Mouse (Mus musculus): Measurements from ENCODE around the gene 1700021F05Rik. TPM values are rescaled to one million over a fixed set of nuclear protein-coding genes. Genes with fewer than 3 reads are reported as not detected.

Gene 1700021F05Rik
- polyA plus RNA-seq (2015; fragmentation: Nextera tagmentation; extraction: Ambion mirVana) = 48.4 and 54.3 TPM in 2 replicates

DNA sequence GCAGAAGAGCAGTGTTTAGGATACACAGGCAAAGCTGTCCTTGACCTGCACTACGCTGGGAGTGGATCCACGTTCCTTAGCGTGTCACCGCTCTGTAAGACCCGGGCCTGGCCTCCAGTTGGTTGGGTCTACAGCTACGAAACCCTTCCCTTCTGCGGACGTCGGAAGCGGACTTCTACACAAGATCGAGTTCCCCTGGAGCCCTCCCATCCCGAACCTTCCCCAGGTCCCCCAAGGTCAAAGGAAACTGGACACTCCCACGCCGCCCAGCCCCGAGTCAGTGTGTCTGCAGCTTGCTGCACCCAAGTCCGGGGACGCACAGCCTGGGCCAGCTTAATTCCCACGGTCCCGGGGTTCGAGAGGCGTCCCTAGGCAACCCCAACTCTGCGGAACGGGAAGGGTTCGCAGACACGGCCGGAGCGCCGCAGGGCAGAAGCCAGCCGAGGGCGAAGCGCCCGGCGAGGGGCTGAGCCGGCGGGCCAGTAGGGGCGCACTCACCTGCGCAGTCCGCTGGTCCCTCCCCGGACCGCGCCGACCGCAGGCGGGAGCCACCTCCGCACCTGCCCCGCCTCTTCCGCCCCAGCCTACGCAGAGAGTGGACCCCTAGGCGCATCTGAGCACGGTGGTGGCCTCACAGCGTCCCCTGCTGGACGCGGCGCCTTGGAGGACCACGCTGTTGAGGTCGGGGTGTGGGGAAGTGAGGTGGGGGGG lies at the start of gene 1700021F05Rik:
Gene 1700021F05Rik, minus strand, starts transcription at position 553 of the 711 bp plus-strand sequence.
- DNase-seq (ENCODE audit: low spot score) = peak; percentile 95

DNA sequence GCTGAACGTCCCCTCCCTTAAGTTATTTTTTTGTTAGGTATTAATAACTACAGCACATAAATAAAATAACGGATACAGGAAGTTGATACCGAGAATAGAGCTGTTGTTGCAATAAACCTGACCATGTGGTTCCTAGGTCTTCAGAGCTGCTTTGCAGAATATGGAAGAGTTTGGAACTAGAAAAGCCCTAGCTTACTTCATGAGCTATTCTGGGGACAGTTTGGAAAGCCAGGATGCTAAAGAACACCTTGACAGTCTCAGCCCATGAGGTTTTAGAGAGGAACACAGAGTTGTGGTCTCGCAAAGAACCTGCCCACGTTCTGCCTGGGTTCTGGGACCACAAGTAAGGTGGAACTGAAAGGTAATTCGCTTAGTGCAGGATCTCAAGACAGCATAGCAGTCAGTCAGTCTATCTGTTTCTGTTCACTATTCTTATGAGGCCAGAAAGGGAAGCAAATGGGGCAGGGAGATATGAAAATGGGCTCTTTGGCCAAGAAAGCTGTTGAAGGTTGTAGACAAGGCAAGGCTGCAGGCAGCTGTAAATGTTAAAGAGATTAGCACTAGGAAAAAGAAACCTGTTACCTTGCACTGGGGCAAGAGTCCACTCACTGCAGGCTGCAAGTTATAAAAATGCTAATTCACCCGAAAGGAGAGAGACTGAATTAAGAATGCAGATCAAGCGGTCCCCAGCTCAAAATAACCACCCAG lies 47.8 kb upstream of the 1700021F05Rik start:
- no peak for DNase-seq (ENCODE audit: low spot score)

DNA sequence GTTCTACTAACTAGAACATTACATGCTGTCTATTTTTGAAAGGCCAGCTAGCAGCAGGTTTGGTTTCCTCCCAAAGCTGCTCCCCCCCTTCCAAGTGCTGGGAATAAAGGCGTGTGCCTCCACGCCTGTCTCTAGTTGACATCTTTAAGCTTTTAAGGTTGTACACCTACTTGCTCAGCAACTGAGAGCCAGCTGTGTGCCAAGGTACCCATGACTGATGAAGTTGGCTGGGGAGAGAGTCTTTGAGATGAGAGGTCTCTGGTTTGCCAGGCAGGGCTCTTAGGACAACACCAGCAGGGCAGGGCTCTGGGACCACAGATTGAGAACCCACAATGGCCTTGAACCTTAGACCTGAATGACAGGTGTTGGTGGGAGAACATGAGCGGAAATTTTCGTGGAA lies 43.7 kb upstream of the 1700021F05Rik start:
- no peak for DNase-seq (ENCODE audit: low spot score)

DNA sequence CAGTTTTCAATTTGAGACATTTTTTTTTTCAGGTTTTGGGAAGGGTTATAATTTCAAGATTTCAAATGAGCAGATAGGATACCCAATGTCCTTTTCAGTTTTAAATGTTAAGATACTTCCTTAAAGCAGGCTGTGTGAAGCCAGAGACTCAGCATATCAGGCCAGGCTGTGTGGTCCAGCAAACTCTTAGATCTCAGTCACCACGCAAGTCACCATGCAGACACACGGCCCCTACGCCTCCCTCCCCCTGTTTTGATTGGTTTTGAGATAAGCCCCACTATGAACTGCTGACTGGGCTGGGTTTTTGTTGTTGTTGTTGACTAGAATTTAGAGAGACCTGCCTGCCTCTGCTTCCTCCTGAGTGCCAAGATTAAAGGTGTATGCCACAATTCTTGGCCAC lies 40.5 kb upstream of the 1700021F05Rik start:
- DNase-seq (ENCODE audit: low spot score) = peak; percentile 7

DNA sequence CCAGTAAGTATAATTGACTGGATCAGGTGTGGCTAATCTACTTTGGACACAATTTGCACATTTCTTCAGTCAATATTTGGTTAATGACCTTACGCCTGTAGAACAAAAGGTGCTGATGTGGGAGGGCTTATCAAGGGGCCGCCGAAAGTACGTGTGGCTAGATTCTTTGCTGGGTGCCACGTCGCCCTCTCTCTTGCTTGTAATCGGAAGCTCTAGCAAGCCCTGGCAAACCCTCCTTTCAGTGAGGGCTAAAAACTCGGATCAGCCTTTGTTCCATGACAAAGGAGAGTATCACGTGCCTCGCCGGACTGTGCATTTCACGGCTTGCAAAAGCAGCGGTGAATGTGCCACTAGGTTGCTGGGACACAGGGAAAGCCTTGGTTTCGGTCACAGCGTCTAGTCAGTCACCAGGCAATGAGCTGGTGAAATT lies 39.9 kb upstream of the 1700021F05Rik start:
- peak; percentile 56 for DNase-seq (ENCODE audit: low spot score)

DNA sequence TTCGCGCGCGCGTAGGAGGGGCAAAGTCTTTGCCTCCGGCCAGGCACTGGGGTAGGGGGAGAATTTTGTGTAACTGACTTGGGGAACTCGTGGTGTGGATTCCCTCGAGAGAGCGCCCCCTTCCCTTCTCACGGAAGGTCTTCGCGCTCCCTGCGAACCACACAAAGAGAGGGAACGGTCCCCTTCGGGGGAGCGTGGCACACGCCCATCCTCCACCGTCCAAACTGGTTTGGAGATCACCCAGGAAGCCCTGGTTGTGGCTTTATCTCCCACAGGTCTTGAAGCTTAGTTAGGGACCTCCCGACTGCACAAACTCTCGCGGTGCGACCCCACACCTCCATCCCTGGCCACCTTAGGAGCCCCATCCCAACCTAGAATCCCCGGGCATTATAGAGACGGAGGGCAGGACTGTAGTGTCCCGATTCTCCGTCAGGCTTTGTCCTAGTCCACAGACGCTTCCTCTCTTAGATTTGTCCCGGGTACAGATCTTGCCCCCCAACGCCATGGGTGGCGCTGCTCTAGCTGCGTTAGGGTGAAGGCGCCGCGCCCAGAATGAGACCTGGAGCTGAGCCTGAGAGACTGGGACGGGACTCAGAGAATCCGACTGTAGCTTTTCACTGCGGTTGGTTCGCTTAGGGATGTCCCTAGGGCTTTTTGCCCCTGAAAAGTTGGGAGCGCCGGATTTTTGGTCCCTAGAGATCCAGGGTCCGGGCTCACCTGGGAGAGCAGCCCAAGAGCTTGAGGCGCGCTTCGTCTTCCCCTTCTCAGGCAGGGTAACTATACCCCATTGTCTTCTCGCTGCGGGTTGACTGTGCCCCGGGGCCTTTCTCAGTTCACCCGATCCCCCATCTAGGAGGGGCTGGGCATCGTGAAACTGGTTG lies 38.8 kb upstream of the 1700021F05Rik start:
- DNase-seq (ENCODE audit: low spot score) = peak; percentile 78

DNA sequence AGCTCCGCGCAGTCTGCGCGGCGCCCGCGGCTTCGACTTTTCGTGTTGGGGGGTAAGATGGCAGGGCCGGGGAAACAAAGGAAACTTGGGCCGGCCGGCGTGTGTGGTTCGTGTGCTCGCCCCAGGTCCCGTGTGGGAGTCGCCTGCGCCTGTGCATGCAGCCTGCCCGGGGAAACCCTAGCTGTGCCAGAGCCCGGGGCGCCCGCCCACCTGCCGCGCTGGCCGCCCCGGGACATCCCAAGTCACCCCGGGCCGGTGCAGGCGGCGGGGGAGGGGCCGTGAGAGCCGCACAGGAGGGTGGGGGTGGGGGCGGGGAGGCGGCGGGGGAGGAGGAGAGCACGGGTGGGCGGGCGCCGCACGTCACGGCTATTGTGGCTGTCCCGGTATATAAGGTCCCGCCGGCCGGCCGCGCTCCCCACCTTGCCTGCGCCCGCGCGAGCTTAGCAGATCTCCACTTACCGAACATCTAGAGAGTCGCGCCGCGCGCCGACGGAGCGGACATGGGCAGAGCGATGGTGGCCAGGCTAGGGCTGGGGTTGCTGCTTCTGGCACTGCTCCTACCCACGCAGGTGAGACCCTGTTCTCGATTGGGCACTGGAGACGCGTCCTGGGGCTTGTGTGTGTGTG lies 38.1 kb upstream of the 1700021F05Rik start:
- peak; percentile 83 for DNase-seq (ENCODE audit: low spot score)

DNA sequence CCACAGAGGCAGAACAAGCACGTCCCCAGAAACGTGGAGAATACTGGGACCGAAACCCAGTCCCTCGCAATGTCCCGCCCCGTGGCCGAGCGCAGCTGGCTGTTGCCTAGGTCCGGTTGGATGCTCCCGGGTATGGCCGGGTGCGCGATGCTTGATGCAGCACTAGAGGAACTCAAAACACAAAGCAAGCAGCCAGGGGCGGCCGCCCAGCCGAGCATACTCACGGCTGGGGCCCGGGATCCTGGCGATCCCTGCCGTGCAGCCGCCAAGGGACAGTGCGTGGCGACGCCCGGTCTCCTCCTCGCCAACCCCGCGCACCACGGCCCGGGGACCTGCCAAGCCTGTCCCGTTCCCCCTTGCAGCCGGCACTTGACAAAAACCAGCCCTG lies 37.6 kb upstream of the 1700021F05Rik start:
- no peak for DNase-seq (ENCODE audit: low spot score)

DNA sequence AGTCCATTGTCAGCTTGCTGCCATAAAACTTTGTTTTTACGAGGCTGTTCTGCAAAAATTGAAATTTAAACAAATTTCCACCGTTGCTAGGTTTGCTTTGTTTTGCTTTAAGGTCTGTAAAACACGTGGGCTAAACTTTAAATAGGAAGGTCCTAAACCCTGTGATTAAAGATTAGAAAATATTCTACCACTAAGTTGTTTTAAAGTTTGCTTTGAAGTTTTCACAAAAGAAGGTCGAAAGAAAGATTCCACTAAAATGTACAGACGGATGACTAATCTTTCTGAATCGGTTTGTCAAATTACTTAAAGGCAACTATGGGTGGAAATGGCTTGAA lies 37.2 kb upstream of the 1700021F05Rik start, which contains the start of gene Cd24a:
Gene Cd24a, plus strand, starts transcription at position 288 of the 335 bp plus-strand sequence.
- DNase-seq (ENCODE audit: low spot score) = no peak

DNA sequence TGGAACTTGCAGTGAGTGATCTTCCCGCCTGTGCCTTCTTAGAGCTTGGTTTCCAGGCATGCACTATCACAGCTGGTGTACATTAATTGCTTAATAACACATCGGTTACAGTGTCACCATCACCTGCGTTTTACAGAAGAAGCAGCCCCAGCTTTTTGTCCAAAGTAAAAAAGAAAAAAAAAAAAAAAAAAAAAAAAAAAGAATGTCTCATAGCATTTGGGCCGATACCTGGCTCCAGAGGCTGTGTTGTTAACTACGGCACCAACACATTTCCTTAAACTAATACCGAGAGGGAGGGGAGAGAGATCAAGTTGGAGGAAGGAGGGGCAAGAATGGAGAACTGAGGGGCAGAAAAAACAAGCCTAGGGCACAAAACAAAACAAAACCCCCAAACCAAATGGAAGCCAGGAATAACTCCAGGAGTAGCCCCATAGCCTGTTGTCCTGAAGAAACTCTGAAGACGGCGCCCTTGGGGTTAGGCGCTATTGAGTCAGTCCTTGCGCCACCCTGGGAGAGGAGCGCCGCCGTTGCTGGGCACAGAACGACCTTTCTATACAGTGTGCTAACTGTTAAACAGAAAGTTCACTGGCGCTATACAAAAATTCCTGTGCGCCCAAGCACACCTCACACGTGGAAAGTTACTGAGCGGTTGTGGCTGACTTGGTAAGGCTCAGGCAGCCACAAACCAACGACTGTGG lies 36.7 kb upstream of the 1700021F05Rik start:
- peak; percentile 55 for DNase-seq (ENCODE audit: low spot score)

DNA sequence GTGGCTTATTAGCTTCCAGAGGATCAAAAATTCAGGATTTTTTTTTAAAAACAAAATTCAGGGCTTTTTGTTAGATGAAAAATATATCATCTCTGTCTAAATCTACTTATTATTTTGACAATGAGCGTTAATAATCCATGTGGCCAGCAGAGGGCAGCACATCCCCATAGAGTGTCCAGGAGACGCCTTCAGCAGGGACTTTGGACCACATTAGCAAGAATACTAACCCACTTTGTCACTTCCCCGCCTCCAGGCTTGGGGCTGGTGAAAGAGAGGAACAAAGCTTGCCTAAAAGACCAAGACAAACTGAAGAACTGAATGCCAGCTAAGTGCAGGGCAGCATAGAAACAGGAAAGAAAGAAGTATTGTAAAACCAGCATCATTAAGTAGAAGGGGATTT lies 34.2 kb upstream of the 1700021F05Rik start:
- DNase-seq (ENCODE audit: low spot score) = peak; percentile 78

DNA sequence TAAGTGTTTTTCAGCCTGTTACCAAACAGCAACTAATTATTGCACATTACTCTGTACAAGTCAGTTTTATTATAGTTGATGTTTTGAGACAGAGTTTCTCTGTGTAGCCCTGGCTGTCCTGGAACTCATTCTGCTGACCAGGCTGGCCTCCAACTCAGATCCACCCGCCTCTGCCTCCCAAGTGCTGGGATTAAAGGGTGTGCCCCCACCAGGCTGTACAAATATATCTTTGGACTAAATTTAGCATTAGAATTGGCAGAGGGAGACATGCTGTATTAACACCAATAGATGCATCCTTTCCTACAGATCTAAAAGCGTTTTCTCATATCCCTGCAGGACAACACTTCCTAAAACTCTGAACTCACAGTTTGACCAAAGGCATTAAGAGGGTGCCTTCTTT lies 33.6 kb upstream of the 1700021F05Rik start:
- no peak for DNase-seq (ENCODE audit: low spot score)

DNA sequence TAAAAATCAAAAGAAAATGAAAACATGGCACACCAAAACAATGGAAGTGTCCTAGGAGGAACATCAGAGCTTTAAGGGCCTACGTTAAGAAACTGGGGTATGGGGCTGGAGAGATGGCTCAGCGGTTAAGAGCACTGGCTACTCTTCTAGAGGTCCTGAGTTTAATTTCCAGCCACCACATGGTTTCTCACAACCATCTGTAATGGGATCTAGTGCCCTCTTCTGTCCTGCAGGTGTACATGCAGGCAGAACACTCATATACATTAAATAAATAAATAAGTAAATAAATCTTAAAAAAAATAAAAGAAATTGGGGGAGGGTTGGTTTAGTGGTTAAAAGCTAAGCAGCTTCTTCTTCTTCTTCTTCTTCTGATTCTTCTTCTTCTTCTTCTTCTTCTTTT lies 20.5 kb upstream of the 1700021F05Rik start:
- DNase-seq (ENCODE audit: low spot score) = no peak

DNA sequence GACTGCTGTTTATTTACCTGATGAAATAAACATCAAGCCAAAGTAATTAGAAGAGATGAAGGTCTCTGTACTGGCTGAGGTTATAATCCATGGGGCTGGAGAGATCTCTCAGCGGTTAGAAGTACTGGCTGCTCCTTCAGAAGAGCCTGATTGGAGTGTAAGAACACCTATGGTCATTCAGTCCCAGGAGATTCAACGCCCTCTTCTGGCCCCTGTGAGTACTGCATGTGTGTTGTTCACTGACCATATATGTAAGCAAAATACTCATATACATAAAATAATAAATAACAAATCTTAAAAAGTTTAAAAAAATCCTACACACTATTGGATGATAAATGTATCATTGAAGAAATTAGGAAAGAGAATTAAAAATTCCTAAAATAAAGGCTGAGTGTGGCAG lies 20.0 kb upstream of the 1700021F05Rik start:
- no peak for DNase-seq (ENCODE audit: low spot score)

DNA sequence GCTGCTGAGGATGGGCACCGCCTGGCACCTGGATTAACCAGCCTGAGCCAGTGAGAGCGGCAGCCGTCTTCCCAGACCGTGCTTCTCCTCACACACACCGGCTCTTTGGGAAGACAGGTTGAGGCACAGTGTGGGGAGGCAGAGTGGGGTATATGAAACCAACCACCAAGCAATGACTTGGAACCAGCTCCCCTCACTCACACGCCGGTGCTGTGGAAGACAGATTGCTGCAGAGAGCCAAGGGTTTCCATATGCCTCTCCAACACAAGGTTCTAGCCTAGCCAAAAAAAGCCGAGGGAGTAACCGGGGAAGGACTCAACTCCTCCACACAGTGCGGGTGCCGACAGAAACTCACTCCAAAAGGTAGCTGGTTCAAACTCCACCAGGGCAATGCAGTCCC lies 18.5 kb upstream of the 1700021F05Rik start:
- no peak for DNase-seq (ENCODE audit: low spot score)

DNA sequence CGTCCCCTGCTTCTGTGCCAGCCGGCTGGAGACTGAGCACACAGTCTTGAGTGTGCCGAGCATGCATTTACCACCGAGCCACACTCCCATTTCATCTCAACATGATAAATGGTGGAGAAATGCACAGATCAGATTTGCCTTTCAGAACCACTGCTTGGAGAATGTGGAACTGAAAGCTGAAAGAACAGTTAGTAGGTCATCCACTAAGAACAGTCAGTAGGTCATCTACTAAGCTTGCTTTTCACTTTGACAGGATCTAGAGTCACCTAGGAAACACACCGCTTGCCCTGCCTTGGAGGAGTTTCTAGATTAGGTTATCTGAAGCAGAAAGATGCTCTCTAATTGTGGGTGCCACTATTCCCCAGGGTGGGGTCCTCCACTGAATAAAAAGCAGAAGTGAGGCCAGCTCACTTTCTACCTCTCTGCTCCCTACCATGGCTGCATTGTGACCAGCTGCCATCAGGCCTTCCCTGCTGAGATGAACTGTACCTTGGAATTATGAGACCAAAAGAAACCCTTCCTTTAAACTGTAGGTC lies 16.9 kb upstream of the 1700021F05Rik start:
- DNase-seq (ENCODE audit: low spot score) = no peak

DNA sequence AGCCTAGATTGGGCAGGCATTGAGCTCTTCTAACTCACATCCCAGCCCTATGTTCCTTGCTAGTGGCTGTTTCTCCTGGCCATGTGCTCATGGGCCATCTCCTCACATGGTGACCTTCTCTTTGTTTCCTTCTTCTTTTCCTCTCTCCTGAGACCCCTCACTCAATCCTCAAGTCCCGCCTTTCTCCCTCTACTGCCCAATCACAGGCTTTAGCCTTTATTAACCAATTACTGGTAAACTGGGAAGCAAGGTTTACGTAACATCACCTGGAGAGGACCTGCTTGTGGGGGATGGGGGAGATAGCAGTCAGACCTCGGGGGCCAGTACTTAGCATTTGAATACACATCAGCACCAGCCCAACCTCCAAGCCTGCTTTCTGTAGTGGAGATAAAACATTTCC lies 10.6 kb upstream of the 1700021F05Rik start:
- DNase-seq (ENCODE audit: low spot score) = no peak

DNA sequence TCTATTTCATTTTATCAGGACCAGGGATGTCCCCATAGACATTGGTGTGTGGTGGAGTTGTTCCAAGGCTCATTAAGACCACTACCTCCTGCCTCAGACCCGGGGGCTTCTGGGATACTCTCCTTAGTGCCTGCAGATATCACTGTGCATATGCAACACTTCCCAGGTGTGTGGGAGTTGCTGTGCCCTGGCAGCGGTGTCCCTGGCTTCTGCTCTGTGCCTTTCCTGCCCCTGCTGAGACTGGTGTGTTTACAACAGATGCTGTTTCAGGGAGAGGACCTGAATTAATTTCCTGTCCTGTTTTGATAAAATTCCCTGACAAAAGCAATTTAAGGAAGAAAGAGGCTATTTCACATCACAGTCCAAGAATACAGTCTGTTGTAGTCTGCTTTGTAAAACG lies 10.1 kb upstream of the 1700021F05Rik start:
- DNase-seq (ENCODE audit: low spot score) = no peak

DNA sequence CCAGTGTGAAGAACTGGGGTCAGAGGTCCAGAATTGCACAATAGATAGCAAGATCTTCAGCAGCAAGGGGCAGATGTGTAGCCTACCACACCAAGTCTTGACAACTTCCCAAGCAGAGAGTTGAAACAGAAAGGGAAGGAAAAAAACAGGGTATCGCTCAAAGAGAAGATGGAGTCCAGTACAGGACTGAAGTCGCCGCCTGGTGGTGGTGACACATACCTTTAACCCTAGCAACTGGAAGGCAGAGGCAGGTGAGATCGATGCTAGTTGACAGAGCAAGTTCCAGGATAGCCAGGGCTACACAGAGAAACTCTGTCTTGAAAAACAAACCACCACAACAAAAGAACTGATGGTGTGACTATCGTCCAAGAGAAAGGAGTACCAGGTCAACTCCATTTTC lies 8.6 kb upstream of the 1700021F05Rik start:
- peak; percentile 19 for DNase-seq (ENCODE audit: low spot score)

DNA sequence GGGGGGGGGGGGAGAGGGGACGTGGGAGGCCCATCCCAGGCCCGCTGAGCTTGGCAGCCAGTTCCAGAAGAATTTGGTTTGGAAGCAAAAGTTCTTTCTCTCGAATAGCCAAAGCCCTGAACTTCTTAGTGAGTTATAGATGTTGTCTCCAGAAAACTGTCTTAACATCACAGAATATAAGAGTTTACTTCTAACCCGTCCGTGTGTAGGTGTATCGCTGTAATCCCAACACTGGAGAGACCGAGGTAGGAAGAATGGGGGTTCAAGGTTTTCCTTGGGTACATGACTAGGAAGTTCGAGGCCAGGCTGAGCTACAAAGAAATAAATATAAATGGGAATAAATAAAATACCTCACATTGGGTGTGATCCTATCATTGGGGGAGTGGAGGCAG lies 355 bp upstream of the 1700021F05Rik start:
- DNase-seq (ENCODE audit: low spot score) = no peak
